Mouse (Mus musculus): ENCODE measurements around the gene St6galnac6.

St6galnac6 gene

GRCm38 (mm10) chr2:32634277-32635105 lies 35.0 kb downstream of the St6galnac6 start:
- DNase-seq (ENCODE audit: inconsistent age in 2 of 2, low spot score in 1 of 2), result no peak

DNA sequence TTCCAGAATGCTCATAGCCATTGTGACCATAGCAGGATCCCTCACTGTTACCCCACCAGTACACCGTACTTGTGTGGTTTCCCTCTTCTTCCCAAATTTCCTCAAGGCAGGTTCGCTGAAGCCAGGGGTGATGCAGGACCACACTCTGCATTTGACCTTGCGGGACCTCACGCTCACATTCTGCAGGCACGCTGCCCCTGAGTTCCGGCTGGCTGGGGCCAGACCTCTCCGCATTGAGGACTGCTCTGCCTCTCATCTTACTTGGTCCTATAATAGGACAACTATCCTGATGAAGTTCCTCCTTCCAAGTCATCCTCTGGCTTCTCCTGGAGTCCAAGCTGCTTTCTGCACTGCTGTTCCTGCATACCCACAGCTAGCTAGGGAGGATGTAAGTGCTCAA lies 37.1 kb downstream of the St6galnac6 start:
- DNase-seq (ENCODE audit: inconsistent age in 2 of 2, low spot score in 1 of 2), result no peak

DNA sequence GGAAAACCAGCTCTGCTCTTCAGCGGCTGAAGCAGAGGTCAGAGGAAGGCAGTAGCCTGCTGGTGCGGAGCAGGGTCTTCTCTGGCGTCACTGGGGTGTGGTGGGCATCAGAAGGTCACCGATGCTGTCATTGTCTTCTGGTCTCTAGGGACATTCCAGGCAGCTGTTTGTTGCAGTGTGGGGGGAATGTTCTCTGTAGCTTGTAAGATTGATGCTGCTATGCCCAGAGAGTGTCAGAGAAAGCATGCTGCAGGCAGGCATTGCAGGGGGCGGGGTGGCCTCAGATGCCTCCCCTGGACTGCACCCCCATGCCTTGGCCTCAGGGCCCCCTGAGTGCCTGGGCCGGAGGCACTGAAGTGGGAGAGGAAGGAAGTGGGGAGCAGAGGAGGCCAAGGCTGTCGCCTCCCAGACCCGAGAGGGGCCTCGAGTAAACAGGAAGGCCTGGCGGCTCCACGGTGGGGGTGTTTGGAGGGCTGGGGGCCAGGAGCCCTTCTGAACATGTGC lies 38.3 kb downstream of the St6galnac6 start:
- peak; percentile 78 to 84 for DNase-seq (ENCODE audit: inconsistent age in 2 of 2, low spot score in 1 of 2)

GRCm38 (mm10) chr2:32639632-32640031 lies 40.1 kb downstream of the St6galnac6 start:
- no peak for DNase-seq (ENCODE audit: inconsistent age in 2 of 2, low spot score in 1 of 2)

GRCm38 (mm10) chr2:32640550-32641051 lies 41.1 kb downstream of the St6galnac6 start:
- DNase-seq (ENCODE audit: inconsistent age in 2 of 2, low spot score in 1 of 2), result peak in 1 of 2 experiments; percentile 53

DNA sequence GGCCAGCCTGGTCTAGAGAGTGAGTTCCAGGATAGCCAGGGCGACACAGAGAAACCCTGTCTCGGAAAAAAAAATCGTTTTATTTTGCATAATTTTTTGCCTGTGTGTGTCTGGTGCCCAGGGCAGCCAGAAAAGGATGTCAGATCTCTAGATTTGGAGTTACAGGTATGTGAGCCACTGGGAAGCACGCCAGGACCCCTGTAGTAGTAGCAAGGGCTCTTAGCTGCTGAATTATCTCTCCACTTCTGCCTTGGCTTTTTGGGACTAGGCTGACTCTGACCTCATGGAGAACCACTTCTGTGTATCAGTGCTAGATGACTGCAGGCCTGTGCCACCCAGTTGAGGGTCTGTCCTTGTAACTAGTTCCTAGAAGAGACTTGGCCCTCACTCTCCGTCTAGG lies 42.3 kb downstream of the St6galnac6 start:
- no peak for DNase-seq (ENCODE audit: inconsistent age in 2 of 2, low spot score in 1 of 2)

DNA sequence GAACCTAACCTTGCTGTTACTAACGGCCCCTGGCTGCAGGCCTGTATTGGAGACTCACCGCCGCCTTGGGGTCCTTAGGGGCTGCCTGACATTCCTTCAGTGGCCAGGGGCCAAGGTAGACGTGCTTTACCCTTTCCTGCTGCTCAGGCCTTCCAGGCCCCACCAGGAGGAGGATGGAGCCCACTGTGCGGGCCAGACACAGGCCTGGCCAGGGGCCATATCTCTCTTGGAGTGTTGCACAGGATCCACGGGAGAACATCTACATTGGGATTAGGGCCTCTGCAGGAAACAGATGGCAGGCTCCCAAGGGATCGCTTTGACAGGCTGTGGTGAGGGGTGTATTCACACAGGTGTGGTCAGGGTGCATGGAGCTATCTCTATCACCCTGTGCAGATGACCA lies 43.3 kb downstream of the St6galnac6 start:
- DNase-seq (ENCODE audit: inconsistent age in 2 of 2, low spot score in 1 of 2), result peak in 1 of 2 experiments; percentile 58

- DNase-seq (ENCODE audit: inconsistent age in 2 of 2, low spot score in 1 of 2), result no peak
These were observed 44.6 kb downstream of the St6galnac6 start for GRCm38 (mm10) chr2:32644083-32644482.

DNA sequence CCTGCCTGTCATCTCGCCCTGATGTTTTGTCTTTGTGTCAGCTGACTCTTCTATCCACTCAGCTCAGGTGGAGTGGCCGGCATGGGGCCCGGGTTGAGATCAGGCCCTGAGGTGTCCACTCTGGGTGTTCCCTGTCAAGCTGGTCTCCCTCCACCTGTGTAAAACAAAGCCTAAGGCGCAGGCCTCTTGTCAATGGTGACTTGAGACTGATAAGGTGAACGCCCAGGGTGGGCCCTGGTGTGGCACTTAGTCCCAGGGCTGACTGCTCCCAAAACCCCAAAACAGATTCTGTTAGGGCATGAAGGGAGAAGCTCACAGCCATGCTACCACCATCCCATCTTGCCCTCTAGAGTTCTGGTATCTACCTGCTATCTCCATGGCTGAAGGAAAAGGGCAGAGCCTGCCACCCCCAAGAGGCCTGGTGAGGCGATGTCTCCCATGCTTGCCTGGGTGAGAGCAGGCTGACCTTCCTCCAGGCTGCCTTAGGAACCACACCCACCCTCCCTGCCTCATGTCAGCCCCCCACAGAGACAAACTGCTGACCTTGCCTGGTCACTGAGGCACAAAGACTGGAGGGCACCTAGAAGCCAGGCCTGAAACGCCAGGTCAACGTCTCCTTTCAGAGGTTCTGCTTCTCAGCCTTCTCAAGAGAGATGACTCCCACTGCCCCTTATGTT lies 45.4 kb downstream of the St6galnac6 start:
- no peak for DNase-seq (ENCODE audit: inconsistent age in 2 of 2, low spot score in 1 of 2)

- no peak for DNase-seq (ENCODE audit: inconsistent age in 2 of 2, low spot score in 1 of 2)
These were observed 46.1 kb downstream of the St6galnac6 start for GRCm38 (mm10) chr2:32645647-32646046.

GRCm38 (mm10) chr2:32646379-32647056 lies 47.0 kb downstream of the St6galnac6 start, which contains the start of gene Eng:
Eng (plus strand) TSS chr2:32646595.
- DNase-seq (ENCODE audit: inconsistent age in 2 of 2, low spot score in 1 of 2), result peak; percentile 77 to 82

DNA sequence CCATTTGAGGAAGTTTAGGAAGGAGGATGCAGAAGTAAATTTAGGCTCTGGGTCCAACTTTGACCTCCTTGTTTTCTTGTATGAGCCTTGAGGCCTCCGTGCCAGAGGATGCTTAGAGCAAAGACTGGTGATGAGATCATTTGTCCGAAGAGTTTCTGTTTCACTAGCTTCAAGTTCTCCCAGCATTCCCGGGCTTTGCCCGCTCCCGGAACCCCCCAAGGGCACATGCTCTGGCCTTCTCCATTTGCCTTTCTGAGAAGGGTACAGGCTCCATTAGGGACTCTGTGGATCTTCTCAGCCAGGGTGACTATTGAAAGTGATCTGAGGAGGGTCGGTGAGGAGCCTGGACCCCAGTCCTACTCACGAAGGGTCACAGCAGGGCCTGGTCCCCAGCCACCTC lies 47.9 kb downstream of the St6galnac6 start:
- DNase-seq (ENCODE audit: inconsistent age in 2 of 2, low spot score in 1 of 2), result peak in 1 of 2 experiments; percentile 55

GRCm38 (mm10) chr2:32653764-32654163 lies 54.3 kb downstream of the St6galnac6 start:
- DNase-seq (ENCODE audit: inconsistent age in 2 of 2, low spot score in 1 of 2), result no peak

DNA sequence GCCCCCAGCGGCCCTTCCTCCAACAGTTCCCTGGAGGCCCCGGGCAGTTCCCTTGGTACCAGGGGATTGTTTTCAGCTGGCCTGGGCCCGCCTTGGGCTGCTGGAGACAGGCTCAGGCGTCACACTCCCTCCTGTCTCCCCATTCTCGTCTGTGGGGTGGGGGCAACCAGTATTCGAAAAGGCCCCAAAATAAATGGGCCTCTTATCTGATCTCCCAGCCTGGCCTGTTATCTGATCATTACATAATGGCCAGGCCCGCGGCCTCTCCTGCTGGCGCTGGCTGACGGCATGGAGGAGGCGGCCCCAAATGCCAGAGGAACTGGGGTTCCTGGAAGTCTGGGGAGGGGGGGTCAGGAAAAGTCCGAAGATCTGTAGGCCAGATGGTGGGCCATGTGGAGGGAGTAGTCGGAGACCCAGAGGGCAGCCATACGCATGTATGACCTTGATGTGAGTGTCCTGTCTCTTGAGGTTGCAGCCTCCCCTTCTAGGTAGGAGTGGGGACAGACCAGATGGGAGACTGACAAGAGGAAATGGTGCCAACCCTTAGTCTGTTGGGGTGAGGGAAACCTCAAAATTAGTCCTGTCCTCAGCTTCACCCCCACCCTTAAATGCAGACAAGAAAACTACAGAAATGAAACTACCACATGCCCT lies 55.4 kb downstream of the St6galnac6 start:
- peak; percentile 48 to 65 for DNase-seq (ENCODE audit: inconsistent age in 2 of 2, low spot score in 1 of 2)

- no peak for DNase-seq (ENCODE audit: inconsistent age in 2 of 2, low spot score in 1 of 2)
These were observed 55.9 kb downstream of the St6galnac6 start for GRCm38 (mm10) chr2:32655394-32655744.

- peak; percentile 76 to 82 for DNase-seq (ENCODE audit: inconsistent age in 2 of 2, low spot score in 1 of 2)
These were observed 56.3 kb downstream of the St6galnac6 start for GRCm38 (mm10) chr2:32655826-32656225.

DNA sequence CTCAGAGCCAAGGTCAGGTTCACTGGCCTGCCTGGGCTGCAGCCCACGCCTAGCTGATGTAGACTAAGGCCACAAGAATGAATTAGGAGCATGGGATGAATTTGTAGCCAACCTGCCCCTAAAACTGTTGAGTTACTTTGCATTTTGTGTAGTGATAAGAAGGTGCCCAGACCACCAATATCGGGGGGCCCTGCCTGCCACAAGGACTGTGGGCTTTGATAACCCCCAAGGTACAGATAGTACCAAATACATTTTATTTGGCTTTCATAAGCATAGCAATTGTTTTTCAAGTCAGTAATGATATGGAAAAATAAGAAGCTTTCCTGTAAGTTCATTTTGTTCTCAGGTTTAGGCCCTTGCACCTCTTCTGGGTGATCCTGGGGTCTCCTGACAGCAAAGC lies 59.4 kb downstream of the St6galnac6 start:
- no peak for DNase-seq (ENCODE audit: inconsistent age in 2 of 2, low spot score in 1 of 2)

DNA sequence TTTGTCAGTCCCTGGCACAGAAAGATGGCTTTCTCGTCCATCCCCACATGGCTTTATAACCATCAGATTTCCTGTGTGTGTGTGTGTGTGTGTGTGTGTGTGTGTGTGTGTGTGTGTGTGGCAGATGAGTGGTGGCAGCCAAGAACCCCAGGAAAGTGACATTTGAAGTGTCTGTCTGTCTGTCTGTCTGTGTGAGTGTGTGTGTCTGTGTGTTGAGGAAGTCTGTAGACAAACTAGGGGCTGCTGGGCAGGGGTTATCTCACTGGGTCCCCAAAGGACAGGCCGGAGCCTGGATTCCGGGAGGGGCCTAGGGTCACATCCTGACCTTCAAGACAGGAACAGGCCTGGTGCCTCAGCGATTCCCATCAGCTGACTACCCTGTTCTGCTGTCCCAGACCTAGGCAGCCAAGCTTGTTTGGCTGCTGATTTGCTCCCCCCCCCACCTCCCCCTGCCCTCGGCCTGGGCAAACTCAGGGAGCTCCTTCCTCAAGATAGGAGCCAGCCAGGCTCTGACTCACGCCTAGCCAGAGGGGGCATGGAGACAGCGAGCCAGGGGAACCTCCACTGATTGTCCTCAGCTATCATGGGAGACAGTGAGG lies 62.1 kb downstream of the St6galnac6 start:
- DNase-seq (ENCODE audit: inconsistent age in 2 of 2, low spot score in 1 of 2), result peak; percentile 78 to 82

- no peak for DNase-seq (ENCODE audit: inconsistent age in 2 of 2, low spot score in 1 of 2)
These were observed 62.8 kb downstream of the St6galnac6 start for GRCm38 (mm10) chr2:32662291-32662690.

DNA sequence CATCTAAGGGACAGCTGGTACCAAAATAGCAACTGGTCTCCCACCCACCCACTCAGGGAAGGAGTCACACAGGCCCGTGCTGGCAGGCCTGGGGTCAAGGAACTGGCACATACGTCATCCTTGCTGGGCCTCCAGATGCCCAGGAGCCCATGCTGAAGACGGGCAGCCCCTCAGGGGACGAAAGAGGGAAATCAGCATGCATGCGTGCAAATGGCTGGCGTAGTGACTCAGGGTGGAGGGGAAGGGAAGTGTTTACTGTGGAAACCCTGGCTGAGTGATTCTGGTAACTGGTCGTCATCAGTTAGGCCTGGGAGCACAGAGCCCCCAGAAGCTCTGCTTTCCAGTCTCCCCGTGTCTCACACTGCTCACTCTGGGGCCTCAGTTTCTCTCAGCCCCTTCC lies 65.8 kb downstream of the St6galnac6 start:
- DNase-seq (ENCODE audit: inconsistent age in 2 of 2, low spot score in 1 of 2), result no peak
